Mouse (Mus musculus): ENCODE results near the gene 2700097O09Rik. TPM values are rescaled to one million over a fixed set of nuclear protein-coding genes. Genes with fewer than 3 reads are reported as not detected.
"Not testable (repeated sequence)": the region's sequence is repeated elsewhere in the genome, so short reads cannot be mapped to it uniquely, and the experiment has no call there.

The 2700097O09Rik gene
- polyA plus RNA-seq (2012; rRNA removed): 11.1 and 15.0 TPM in 2 replicates
- 34.3 and 37.0 TPM in 2 replicates for polyA plus RNA-seq (2014; fragmentation: Nextera tagmentation; extraction: Ambion mirVana)

DNA sequence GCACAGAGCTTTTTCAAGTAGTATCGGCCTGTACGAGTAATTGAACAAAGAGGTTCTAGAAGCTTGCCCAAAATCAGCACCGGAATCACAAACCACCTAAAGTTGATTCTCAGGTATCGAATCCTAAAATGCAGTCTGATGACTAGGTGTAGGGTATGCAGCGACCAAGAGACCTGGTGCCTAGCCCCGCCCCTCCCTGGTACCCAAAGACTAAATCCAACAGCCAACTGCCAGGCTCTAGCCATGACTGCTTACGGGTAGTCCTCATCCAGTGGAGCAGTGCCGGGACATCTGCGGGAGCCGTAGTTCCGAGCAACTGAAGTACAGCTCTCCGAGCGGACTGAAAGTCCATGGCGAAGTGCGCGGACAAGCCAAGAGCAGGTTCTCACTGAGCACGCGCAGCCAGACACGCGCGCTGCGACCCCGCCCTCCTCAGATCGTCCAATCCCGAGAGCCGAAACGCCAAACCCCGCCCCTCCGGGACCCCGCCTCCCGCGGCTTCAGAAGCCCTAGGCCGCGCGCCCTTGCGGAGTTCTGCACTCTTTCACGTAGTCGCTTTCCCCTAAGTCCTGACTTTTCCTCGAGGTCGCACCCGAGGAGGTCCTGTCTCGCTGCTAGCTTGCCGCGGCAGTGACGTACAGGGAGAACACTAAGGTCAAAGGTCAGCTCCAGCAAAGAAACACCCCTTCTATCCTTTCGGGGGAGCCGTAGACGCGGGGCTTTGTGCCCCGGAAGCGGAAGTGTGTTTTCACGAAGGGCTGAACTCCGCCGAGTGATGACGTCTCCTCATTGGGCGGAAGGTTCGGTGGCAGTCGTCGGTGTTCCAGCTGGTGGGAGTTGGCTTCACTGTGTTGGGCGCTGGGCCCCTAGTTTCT is at the start of gene 2700097O09Rik, which contains the start of gene Srp54a:
Gene 2700097O09Rik, minus strand, starts transcription at position 385 of the 875 bp plus-strand sequence.
Gene Srp54a, plus strand, starts transcription at position 537 of the 875 bp plus-strand sequence.
- ATAC-seq (ENCODE audit: insufficient read depth): peak; percentile 97

DNA sequence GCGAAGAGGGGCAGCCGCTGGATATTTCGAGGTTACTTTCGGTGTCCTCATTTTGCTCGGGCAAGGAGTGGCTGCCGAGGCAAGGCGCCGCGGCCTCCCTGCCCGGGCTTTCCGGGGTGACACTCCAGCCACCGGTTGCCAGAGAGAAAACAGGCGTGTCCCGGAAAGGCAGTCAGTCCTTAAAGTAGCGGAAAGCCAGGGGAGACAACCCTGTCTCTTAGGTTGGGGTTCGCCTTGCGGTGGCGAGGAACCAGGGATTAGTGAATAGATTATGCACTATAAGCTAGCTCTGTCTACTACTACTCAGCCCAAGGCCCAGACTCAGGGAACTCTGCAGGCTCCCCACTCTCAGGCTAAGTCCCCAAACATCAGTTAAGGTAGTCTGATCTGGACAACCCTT is 44.8 kb upstream of the 2700097O09Rik start:
- not testable (repeated sequence) for H3K27me3 ChIP-seq (ENCODE audit: control insufficient read depth, insufficient read depth, low read length)
- no CpG with 5 or more reads among the region's 18 CpGs for WGBS (ENCODE audit: insufficient replicate concordance)

More for the DNA sequence above, at the start of gene 2700097O09Rik, which contains the start of gene Srp54a:
- not testable (repeated sequence) for H3K27me3 ChIP-seq (ENCODE audit: control insufficient read depth, insufficient read depth, low read length); H3K4me1 ChIP-seq (replicated peaks; ENCODE audit: control insufficient read depth in 2 of 2, insufficient read depth in 2 of 2, low read length in 1 of 2); H3K9me3 ChIP-seq (ENCODE audit: control insufficient read depth, low read length); H3K36me3 ChIP-seq (replicated peaks; ENCODE audit: control insufficient read depth, insufficient read depth, low read depth)
- H3K4me3 ChIP-seq (ENCODE audit: insufficient read depth in 1 of 2, low read depth in 2 of 2, low read length in 2 of 2): peak within 1 kb of the TSS; percentile 62 to 89
- peak within 1 kb of the TSS; percentile 77 for H3K4me2 ChIP-seq (ENCODE audit: low read depth)
- peak within 1 kb of the TSS; percentile 92 for H3K9ac ChIP-seq (replicated peaks)
- under 1% methylated on average over 60 of the region's 60 CpGs for WGBS (ENCODE audit: insufficient replicate concordance)
- TF ChIP-seq EP300 (IDR thresholded peaks at IDR 0.05; ENCODE audit: low read depth): 0 out of 2 replicates have a peak, but pooled peaks have one; percentile 7
- DNase-seq (ENCODE audit: low read depth in 3 of 3, low spot score in 3 of 3): peak; percentile 86 to 91 (median 89)
- peak within 1 kb of the TSS; percentile 84 for H3K27ac ChIP-seq

DNA sequence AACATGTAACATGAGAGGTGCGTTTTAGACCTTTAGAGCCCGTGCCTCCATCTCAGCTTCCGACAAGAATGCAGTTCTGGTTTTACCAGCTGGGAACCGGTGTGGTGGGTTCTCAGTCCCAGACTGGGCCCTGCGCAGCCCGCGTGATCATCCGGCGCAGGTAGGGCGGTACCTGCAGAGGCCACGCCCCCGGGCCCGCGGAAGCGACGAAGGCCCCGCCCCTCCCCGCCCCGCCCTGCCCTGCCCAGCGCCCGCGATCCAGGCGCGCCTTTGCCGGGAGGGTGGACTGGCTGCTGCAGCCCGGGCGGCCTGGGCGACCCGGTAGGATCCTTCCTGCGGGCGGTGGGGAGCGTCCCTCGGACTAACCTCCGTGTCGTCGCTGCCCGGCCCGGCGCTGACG is 44.3 kb upstream of the 2700097O09Rik start, which contains the start of gene Fam177a:
Gene Fam177a, plus strand, starts transcription at position 228 of the 400 bp plus-strand sequence.
- peak; percentile 97 for ATAC-seq (ENCODE audit: insufficient read depth)
- H3K4me1 ChIP-seq (replicated peaks; ENCODE audit: control insufficient read depth in 2 of 2, insufficient read depth in 2 of 2, low read length in 1 of 2); H3K9ac ChIP-seq (replicated peaks); H3K27ac ChIP-seq; H3K36me3 ChIP-seq (replicated peaks; ENCODE audit: control insufficient read depth, insufficient read depth, low read depth); H3K4me2 ChIP-seq (ENCODE audit: low read depth); DNase-seq (ENCODE audit: low read depth in 3 of 3, low spot score in 3 of 3); H3K9me3 ChIP-seq (ENCODE audit: control insufficient read depth, low read length); H3K27me3 ChIP-seq (ENCODE audit: control insufficient read depth, insufficient read depth, low read length); H3K4me3 ChIP-seq (ENCODE audit: insufficient read depth in 1 of 2, low read depth in 2 of 2, low read length in 2 of 2): not testable (repeated sequence)
- no CpG with 5 or more reads among the region's 40 CpGs for WGBS (ENCODE audit: insufficient replicate concordance)

More for the DNA sequence above, 44.8 kb upstream of the 2700097O09Rik start:
- H3K4me2 ChIP-seq (ENCODE audit: low read depth); H3K4me3 ChIP-seq (ENCODE audit: insufficient read depth in 1 of 2, low read depth in 2 of 2, low read length in 2 of 2); H3K9me3 ChIP-seq (ENCODE audit: control insufficient read depth, low read length); H3K36me3 ChIP-seq (replicated peaks; ENCODE audit: control insufficient read depth, insufficient read depth, low read depth); H3K27ac ChIP-seq; H3K9ac ChIP-seq (replicated peaks); DNase-seq (ENCODE audit: low read depth in 3 of 3, low spot score in 3 of 3); H3K4me1 ChIP-seq (replicated peaks; ENCODE audit: control insufficient read depth in 2 of 2, insufficient read depth in 2 of 2, low read length in 1 of 2): not testable (repeated sequence)
- peak; percentile 81 for ATAC-seq (ENCODE audit: insufficient read depth)

DNA sequence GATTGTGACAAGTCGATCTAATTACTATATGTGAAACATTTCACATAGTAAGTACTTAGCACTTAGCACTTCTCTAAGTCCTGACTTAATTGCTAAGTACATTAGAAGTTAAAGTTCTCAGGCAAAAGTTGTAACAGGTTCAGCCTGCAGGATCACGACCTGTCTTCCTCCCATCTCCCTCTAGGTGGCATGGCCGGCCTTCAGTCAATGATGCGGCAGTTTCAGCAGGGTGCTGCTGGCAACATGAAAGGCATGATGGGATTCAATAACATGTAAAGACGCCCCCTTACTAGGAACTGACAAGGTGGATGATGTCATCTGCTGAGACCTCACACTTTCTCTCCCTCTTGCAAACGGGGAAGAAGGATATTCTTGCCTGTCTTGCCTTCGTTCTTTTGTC is 32.7 kb upstream of the 2700097O09Rik start:
- H3K27me3 ChIP-seq (ENCODE audit: control insufficient read depth, insufficient read depth, low read length); H3K4me2 ChIP-seq (ENCODE audit: low read depth); H3K4me1 ChIP-seq (replicated peaks; ENCODE audit: control insufficient read depth in 2 of 2, insufficient read depth in 2 of 2, low read length in 1 of 2); H3K9ac ChIP-seq (replicated peaks); H3K36me3 ChIP-seq (replicated peaks; ENCODE audit: control insufficient read depth, insufficient read depth, low read depth); ATAC-seq (ENCODE audit: insufficient read depth); DNase-seq (ENCODE audit: low read depth in 3 of 3, low spot score in 3 of 3); H3K27ac ChIP-seq; H3K9me3 ChIP-seq (ENCODE audit: control insufficient read depth, low read length); H3K4me3 ChIP-seq (ENCODE audit: insufficient read depth in 1 of 2, low read depth in 2 of 2, low read length in 2 of 2): not testable (repeated sequence)
- WGBS (ENCODE audit: insufficient replicate concordance): no CpG with 5 or more reads among the region's 7 CpGs

DNA sequence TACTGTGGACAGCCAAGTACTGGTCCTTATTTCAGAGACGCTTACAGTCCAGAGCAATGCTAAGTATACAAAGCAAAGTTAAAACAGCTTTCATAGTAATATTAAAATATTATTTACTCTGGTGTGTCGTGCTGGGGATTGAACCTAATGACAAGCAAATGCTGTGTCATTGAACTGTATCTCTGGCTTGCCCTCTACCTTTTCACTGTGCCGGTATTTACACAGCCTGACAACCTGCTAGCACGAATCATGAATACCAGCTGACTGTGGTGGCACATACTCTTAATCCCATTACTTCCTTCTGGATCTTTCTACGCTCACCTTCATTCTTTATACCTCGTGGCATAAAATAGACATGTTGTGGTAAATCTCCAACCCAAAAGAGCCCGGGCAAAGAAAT is 12.2 kb upstream of the 2700097O09Rik start:
- not testable (repeated sequence) for H3K27me3 ChIP-seq (ENCODE audit: control insufficient read depth, insufficient read depth, low read length); H3K4me2 ChIP-seq (ENCODE audit: low read depth); H3K9me3 ChIP-seq (ENCODE audit: control insufficient read depth, low read length); H3K9ac ChIP-seq (replicated peaks); ATAC-seq (ENCODE audit: insufficient read depth); DNase-seq (ENCODE audit: low read depth in 3 of 3, low spot score in 3 of 3); H3K36me3 ChIP-seq (replicated peaks; ENCODE audit: control insufficient read depth, insufficient read depth, low read depth); H3K4me1 ChIP-seq (replicated peaks; ENCODE audit: control insufficient read depth in 2 of 2, insufficient read depth in 2 of 2, low read length in 1 of 2); H3K4me3 ChIP-seq (ENCODE audit: insufficient read depth in 1 of 2, low read depth in 2 of 2, low read length in 2 of 2); H3K27ac ChIP-seq
- 100% methylated on average over 1 of the region's 7 CpGs for WGBS (ENCODE audit: insufficient replicate concordance)

DNA sequence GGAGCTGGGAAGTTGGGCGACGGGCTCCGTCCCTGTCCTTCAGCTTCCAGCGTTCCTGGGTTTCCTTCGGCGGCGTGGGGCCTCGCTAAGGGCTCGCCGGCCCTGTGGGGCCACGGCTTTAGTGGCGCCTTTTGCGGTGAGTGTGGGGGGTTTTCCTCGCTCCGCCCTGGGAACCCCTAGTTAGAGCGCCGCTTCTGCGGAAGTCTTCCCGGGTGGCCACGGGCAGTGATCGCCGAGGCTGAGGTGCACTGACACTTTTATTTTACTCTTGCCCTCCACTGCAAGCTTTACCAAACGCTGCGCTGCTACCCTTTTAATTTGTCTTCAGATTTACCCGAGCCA is 662 bp upstream of the 2700097O09Rik start:
- under 1% methylated on average over 25 of the region's 25 CpGs for WGBS (ENCODE audit: insufficient replicate concordance)
- H3K36me3 ChIP-seq (replicated peaks; ENCODE audit: control insufficient read depth, insufficient read depth, low read depth); H3K27me3 ChIP-seq (ENCODE audit: control insufficient read depth, insufficient read depth, low read length); DNase-seq (ENCODE audit: low read depth in 3 of 3, low spot score in 3 of 3); H3K9me3 ChIP-seq (ENCODE audit: control insufficient read depth, low read length); H3K4me1 ChIP-seq (replicated peaks; ENCODE audit: control insufficient read depth in 2 of 2, insufficient read depth in 2 of 2, low read length in 1 of 2): not testable (repeated sequence)
- peak; percentile 34 for ATAC-seq (ENCODE audit: insufficient read depth)
- H3K9ac ChIP-seq (replicated peaks): peak overlapping the region; percentile 92
- peak overlapping the region; percentile 39 for H3K4me2 ChIP-seq (ENCODE audit: low read depth)
- H3K4me3 ChIP-seq (ENCODE audit: insufficient read depth in 1 of 2, low read depth in 2 of 2, low read length in 2 of 2): peak overlapping the region; percentile 62 to 89
- H3K27ac ChIP-seq: peak overlapping the region; percentile 84
